Mouse (Mus musculus) embryonic facial prominence, embryonic 11.5 days (tissue): ENCODE data around the gene Cfap46. TPM values are rescaled to one million over a fixed set of nuclear protein-coding genes. Genes with fewer than 3 reads are reported as not detected.

Experiments
- ATAC-seq: fragments of 200-750 bp; cut with Nextera tagmentation; replicated peaks from 2 replicates; pipeline ENCODE4 v1.8.0; 2017; ENCODE audit warnings: low read depth; ENCODE audit not compliant: insufficient number of reproducible peaks, low FRiP score, low TSS enrichment
- DNase-seq: peaks from one replicate; pipeline ENCODE4 v3.0.0-alpha.2; 2015; ENCODE audit warnings: low spot score
- H3K27ac ChIP-seq: fragments of 300-500 bp; sonication (generic); replicated peaks from 2 replicates; pipeline ENCODE4 v1.5.1; 2014; ENCODE audit warnings: mild to moderate bottlenecking, low read depth, low read length, control low read depth
- H3K27me3 ChIP-seq: fragments of 300-500 bp; sonication (generic); 2 replicates; pipeline ENCODE4 v1.6.1; 2014; ENCODE audit warnings: mild to moderate bottlenecking, low read length, moderate library complexity, mixed read lengths; ENCODE audit not compliant: control insufficient read depth, insufficient read depth
- H3K36me3 ChIP-seq: fragments of 300-500 bp; sonication (generic); replicated peaks from 2 replicates; pipeline ENCODE4 v1.6.1; 2014; ENCODE audit warnings: low read depth, mild to moderate bottlenecking, low read length, moderate library complexity, mixed read lengths; ENCODE audit not compliant: control insufficient read depth, insufficient read depth
- H3K4me1 ChIP-seq: fragments of 300-500 bp; sonication (generic); 2 replicates; pipeline ENCODE4 v1.6.1; 2014; ENCODE audit warnings: low read length, mixed read lengths; ENCODE audit not compliant: control insufficient read depth, insufficient read depth
- H3K4me2 ChIP-seq: fragments of 300-500 bp; sonication (generic); 2 replicates; pipeline ENCODE4 v1.6.1; 2014; ENCODE audit warnings: low read depth, mild to moderate bottlenecking, control low read depth, low read length, moderate library complexity
- H3K4me3 ChIP-seq: fragments of 300-500 bp; sonication (generic); 2 replicates; pipeline ENCODE4 v1.5.1; 2014; ENCODE audit warnings: low read depth, low read length, control low read depth
- H3K9ac ChIP-seq: fragments of 300-500 bp; sonication (generic); replicated peaks from 2 replicates; pipeline ENCODE4 v1.6.1; 2014; ENCODE audit warnings: mild to moderate bottlenecking, control low read depth, low read length
- H3K9me3 ChIP-seq: fragments of 300-500 bp; sonication (generic); replicated peaks from 2 replicates; pipeline ENCODE4 v1.6.1; 2016; ENCODE audit warnings: mild to moderate bottlenecking, low read length, inconsistent platforms, mixed read lengths; ENCODE audit not compliant: control insufficient read depth
- WGBS: fragments of 180-500 bp; shearing (Covaris S2); extraction: QIAGEN DNeasy Blood & Tissue Kit; methylation state at CpG from one replicate; pipeline ENCODE4 v1.1.7; 2014; 5-methylcytosine and 5-hydroxymethylcytosine counted together
- polyA plus RNA-seq: library from polyadenylated mRNA; unstranded; fragments of >200 nt; fragmentation: Nextera tagmentation; extraction: Ambion mirVana; gene quantifications from 2 replicates; pipeline ENCODE4 v1.2.1, GENCODE M21; 2014

Gene Cfap46
- polyA plus RNA-seq = 0.07 and 0.52 TPM in 2 replicates

- no peaks in the 10 kb centered on the region for H3K4me1 ChIP-seq
- H3K4me2 ChIP-seq = peak within 1 kb of the TSS; percentile 67
- no peaks in the 10 kb centered on the region for H3K27me3 ChIP-seq
- H3K9ac ChIP-seq = peak within 1 kb of the TSS; percentile 7
- WGBS = 1% methylated on average over 31 of the region's 31 CpGs
- ATAC-seq = peak; percentile 94
- H3K27ac ChIP-seq = no peak within 1 kb of the TSS
- peak within 1 kb of the TSS; percentile 48 for H3K4me3 ChIP-seq
- no peaks in the 10 kb centered on the region for H3K36me3 ChIP-seq
- peak; percentile 95 for DNase-seq
- no peaks in the 10 kb centered on the region for H3K9me3 ChIP-seq
Measured at GRCm38 (mm10) chr7:139683706-139684552, at the start of gene Cfap46. Gene Cfap46, minus strand, starts transcription at chr7:139683817.

- H3K27ac ChIP-seq = no peak overlapping the region
- H3K36me3 ChIP-seq = no peaks in the 10 kb centered on the region
- H3K27me3 ChIP-seq = no peaks in the 10 kb centered on the region
- no peak for DNase-seq
- no peak for ATAC-seq
- no peak overlapping the region for H3K4me3 ChIP-seq
- no peak overlapping the region for H3K4me2 ChIP-seq
- peaks cover 3% of the 10 kb centered on the region; the same call in 1 of the 2 replicates for H3K4me1 ChIP-seq
- no peak overlapping the region for H3K9ac ChIP-seq
- 50% methylated on average over 8 of the region's 8 CpGs for WGBS
- no peaks in the 10 kb centered on the region for H3K9me3 ChIP-seq
Measured at GRCm38 (mm10) chr7:139731276-139731696, 47.7 kb upstream of the Cfap46 start.

- H3K9me3 ChIP-seq = no peaks in the 10 kb centered on the region
- ATAC-seq = no peak
- no peak overlapping the region for H3K4me3 ChIP-seq
- H3K27ac ChIP-seq = no peak overlapping the region
- no peak overlapping the region for H3K4me2 ChIP-seq
- DNase-seq = no peak
- H3K27me3 ChIP-seq = no peaks in the 10 kb centered on the region
- peaks cover 3% of the 10 kb centered on the region; the same call in 1 of the 2 replicates for H3K4me1 ChIP-seq
- no peak overlapping the region for H3K9ac ChIP-seq
- 23% methylated on average over 3 of the region's 3 CpGs for WGBS
- no peaks in the 10 kb centered on the region for H3K36me3 ChIP-seq
Measured at GRCm38 (mm10) chr7:139727072-139727471, 43.5 kb upstream of the Cfap46 start.

GRCm38 (mm10) chr7:139725641-139726040 is 42.0 kb upstream of the Cfap46 start:
- Histone ChIP-seq H3K4me2 (no peak overlapping the region), H3K27me3 (no peaks in the 10 kb centered on the region), H3K9me3 (no peaks in the 10 kb centered on the region), H3K9ac (no peak overlapping the region), H3K4me3 (no peak overlapping the region), H3K36me3 (no peaks in the 10 kb centered on the region), H3K4me1 (no peaks in the 10 kb centered on the region), H3K27ac (no peak overlapping the region)
- WGBS = 64% methylated on average over 1 of the region's 1 CpGs
- ATAC-seq (no peak), DNase-seq (no peak)

GRCm38 (mm10) chr7:139723986-139724385 is 40.4 kb upstream of the Cfap46 start:
- no peak overlapping the region for H3K4me2 ChIP-seq
- no peaks in the 10 kb centered on the region for H3K27me3 ChIP-seq
- H3K9me3 ChIP-seq = no peaks in the 10 kb centered on the region
- no peaks in the 10 kb centered on the region for H3K4me1 ChIP-seq
- H3K27ac ChIP-seq = no peak overlapping the region
- no peaks in the 10 kb centered on the region for H3K36me3 ChIP-seq
- H3K9ac ChIP-seq = no peak overlapping the region
- WGBS = 82% methylated on average over 4 of the region's 4 CpGs
- ATAC-seq = no peak
- no peak overlapping the region for H3K4me3 ChIP-seq
- no peak for DNase-seq

GRCm38 (mm10) chr7:139721196-139721595 is 37.6 kb upstream of the Cfap46 start:
- H3K4me3 ChIP-seq = no peak overlapping the region
- no peak overlapping the region for H3K9ac ChIP-seq
- no peak overlapping the region for H3K27ac ChIP-seq
- WGBS = 97% methylated on average over 2 of the region's 2 CpGs
- no peak overlapping the region for H3K4me2 ChIP-seq
- DNase-seq = no peak
- H3K4me1 ChIP-seq = no peaks in the 10 kb centered on the region
- no peak for ATAC-seq
- no peaks in the 10 kb centered on the region for H3K27me3 ChIP-seq
- no peaks in the 10 kb centered on the region for H3K36me3 ChIP-seq
- no peaks in the 10 kb centered on the region for H3K9me3 ChIP-seq

GRCm38 (mm10) chr7:139717781-139718180 is 34.2 kb upstream of the Cfap46 start:
- ATAC-seq (no peak), DNase-seq (no peak)
- Histone ChIP-seq H3K27ac (no peak overlapping the region), H3K4me2 (no peak overlapping the region), H3K9me3 (no peaks in the 10 kb centered on the region), H3K27me3 (no peaks in the 10 kb centered on the region), H3K4me3 (no peak overlapping the region), H3K9ac (no peak overlapping the region), H3K4me1 (no peaks in the 10 kb centered on the region), H3K36me3 (no peaks in the 10 kb centered on the region)
- 86% methylated on average over 8 of the region's 8 CpGs for WGBS

GRCm38 (mm10) chr7:139711821-139712220 is 28.2 kb upstream of the Cfap46 start:
- ATAC-seq = no peak
- no peak for DNase-seq
- H3K9me3 ChIP-seq = no peaks in the 10 kb centered on the region
- no peak overlapping the region for H3K4me2 ChIP-seq
- no peak overlapping the region for H3K9ac ChIP-seq
- H3K36me3 ChIP-seq = no peaks in the 10 kb centered on the region
- H3K27ac ChIP-seq = no peak overlapping the region
- no peak overlapping the region for H3K4me3 ChIP-seq
- no peaks in the 10 kb centered on the region for H3K27me3 ChIP-seq
- H3K4me1 ChIP-seq = no peaks in the 10 kb centered on the region
